Mouse (Mus musculus) heart, embryonic 16.5 days (tissue): ENCODE results near the gene Jpt1. TPM values are rescaled to one million over a fixed set of nuclear protein-coding genes. Genes with fewer than 3 reads are reported as not detected.

Experiments used
- ATAC-seq: fragments of 200-750 bp; cut with Nextera tagmentation; replicated peaks from 2 replicates; pipeline ENCODE4 v1.8.0; 2017; ENCODE audit warnings: moderate number of reproducible peaks; ENCODE audit not compliant: insufficient read depth, low FRiP score; ENCODE audit errors: extremely low read depth
- H3K27ac ChIP-seq: fragments of 300-500 bp; sonication (generic); 2 replicates; pipeline ENCODE4 v1.5.1; 2014; ENCODE audit warnings: mild to moderate bottlenecking, low read length, control low read depth, moderate library complexity
- H3K27me3 ChIP-seq: fragments of 300-500 bp; sonication (generic); 2 replicates; pipeline ENCODE4 v1.6.1; 2014; ENCODE audit warnings: low read length, mixed read lengths; ENCODE audit not compliant: control insufficient read depth, insufficient read depth
- H3K36me3 ChIP-seq: fragments of 300-500 bp; sonication (generic); 2 replicates; pipeline ENCODE4 v1.6.1; 2014; ENCODE audit not compliant: control insufficient read depth, insufficient read depth
- H3K4me1 ChIP-seq: fragments of 300-500 bp; sonication (generic); 2 replicates; pipeline ENCODE4 v1.6.1; 2014; ENCODE audit warnings: low read length, mixed read lengths; ENCODE audit not compliant: control insufficient read depth, insufficient read depth
- H3K4me2 ChIP-seq: fragments of 300-500 bp; sonication (generic); 2 replicates; pipeline ENCODE4 v1.6.1; 2014; ENCODE audit warnings: low read depth, mild to moderate bottlenecking, control low read depth, low read length
- H3K4me3 ChIP-seq: fragments of 300-500 bp; sonication (generic); 2 replicates; pipeline ENCODE4 v1.5.1; 2014; ENCODE audit warnings: mild to moderate bottlenecking, control low read depth, low read length
- H3K9ac ChIP-seq: fragments of 300-500 bp; sonication (generic); 2 replicates; pipeline ENCODE4 v1.6.1; 2014; ENCODE audit warnings: low read length, control low read depth
- H3K9me3 ChIP-seq: fragments of 300-500 bp; sonication (generic); replicated peaks from 2 replicates; pipeline ENCODE4 v1.6.1; 2016; ENCODE audit warnings: low read length; ENCODE audit not compliant: control insufficient read depth
- WGBS: fragments of 180-500 bp; shearing (Covaris S2); extraction: QIAGEN DNeasy Blood & Tissue Kit; methylation state at CpG from one replicate; pipeline ENCODE4 v1.1.7; 2014; 5-methylcytosine and 5-hydroxymethylcytosine counted together
- polyA plus RNA-seq: library from polyadenylated mRNA; unstranded; fragments of >200 nt; fragmentation: Nextera tagmentation; extraction: Ambion mirVana; gene quantifications from 2 replicates; pipeline ENCODE4 v1.2.1, GENCODE M21; 2015

Jpt1 gene
- 523 and 525 TPM in 2 replicates for polyA plus RNA-seq

DNA sequence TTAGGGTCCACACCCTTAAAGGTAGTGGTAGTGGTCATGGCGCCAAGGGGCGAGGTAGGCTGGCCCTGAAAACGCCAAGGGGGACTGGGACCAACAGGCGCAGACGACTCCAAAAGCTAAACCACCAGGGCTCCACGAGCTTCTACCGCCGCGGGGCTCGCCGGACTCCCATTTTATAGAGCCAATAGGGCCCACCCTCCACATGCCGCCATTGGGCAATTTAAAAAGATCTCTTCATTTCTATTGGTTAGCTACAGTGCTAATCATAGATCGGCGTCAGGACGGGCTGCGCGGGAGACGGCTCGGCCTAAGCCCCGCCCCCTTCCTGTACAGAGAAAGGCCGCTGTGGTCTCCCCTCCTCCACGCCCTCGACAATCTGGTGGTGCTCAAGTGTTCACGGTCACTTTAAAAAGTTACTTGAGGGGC is at the start of gene Jpt1:
Gene Jpt1 (minus strand): TSS at position 150 of the 426 bp plus-strand sequence.
- ATAC-seq, result peak; percentile 97
- Histone ChIP-seq H3K27ac (peak within 1 kb of the TSS; percentile 90), H3K9ac (peak within 1 kb of the TSS; percentile 98), H3K9me3 (no peaks in the 10 kb centered on the region), H3K4me1 (peaks cover 43% of the 10 kb centered on the region), H3K4me3 (peak within 1 kb of the TSS; percentile 93), H3K27me3 (no peaks in the 10 kb centered on the region), H3K4me2 (peak within 1 kb of the TSS; percentile 94), H3K36me3 (no peaks in the 10 kb centered on the region)
- WGBS, result 0% methylated on average over 24 of the region's 24 CpGs

DNA sequence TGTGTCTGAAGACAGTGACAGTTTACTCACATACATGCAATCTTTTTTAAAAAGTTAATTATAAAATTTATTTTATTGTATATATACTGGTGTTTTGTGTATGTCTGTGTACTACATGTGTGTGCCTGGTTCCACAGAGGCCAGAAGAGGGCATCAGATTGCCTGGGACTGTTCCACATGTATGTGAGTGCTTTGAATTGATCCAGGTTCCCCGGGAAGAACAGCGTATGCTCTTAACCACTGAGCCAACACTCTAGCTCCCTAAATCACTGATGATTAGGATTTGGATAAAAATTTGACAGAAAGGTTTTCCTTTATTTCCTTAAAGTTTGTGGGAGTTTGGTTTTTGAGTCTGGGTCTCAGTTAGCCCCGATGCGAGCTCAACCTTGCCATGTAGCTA is 49.2 kb upstream of the Jpt1 start:
- Histone ChIP-seq H3K4me3 (peak overlapping the region; percentile 81), H3K9ac (peak overlapping the region; percentile 78), H3K4me1 (peaks cover 10% of the 10 kb centered on the region), H3K4me2 (peak overlapping the region; percentile 75), H3K27me3 (no peaks in the 10 kb centered on the region), H3K9me3 (no peaks in the 10 kb centered on the region), H3K36me3 (peaks cover 16% of the 10 kb centered on the region), H3K27ac (peak overlapping the region; percentile 84)
- WGBS, result 38% methylated on average over 4 of the region's 4 CpGs
- ATAC-seq, result no peak

GRCm38 (mm10) chr11:115555717-115556116 is 41.5 kb upstream of the Jpt1 start:
- ATAC-seq, result no peak
- H3K9me3 ChIP-seq, result no peaks in the 10 kb centered on the region
- H3K4me2 ChIP-seq, result no peak overlapping the region
- no peaks in the 10 kb centered on the region for H3K27me3 ChIP-seq
- no peak overlapping the region for H3K27ac ChIP-seq
- H3K4me1 ChIP-seq, result no peaks in the 10 kb centered on the region
- 75% methylated on average over 17 of the region's 17 CpGs for WGBS
- H3K9ac ChIP-seq, result no peak overlapping the region
- no peaks in the 10 kb centered on the region for H3K36me3 ChIP-seq
- no peak overlapping the region for H3K4me3 ChIP-seq

- H3K36me3 ChIP-seq, result no peaks in the 10 kb centered on the region
- peaks cover 6% of the 10 kb centered on the region; the same call in 1 of the 2 replicates for H3K9me3 ChIP-seq
- no peak for ATAC-seq
- no peaks in the 10 kb centered on the region for H3K4me1 ChIP-seq
- H3K27me3 ChIP-seq, result no peaks in the 10 kb centered on the region
- 66% methylated on average over 4 of the region's 4 CpGs for WGBS
- H3K4me2 ChIP-seq, result no peak overlapping the region
- no peak overlapping the region for H3K4me3 ChIP-seq
- H3K27ac ChIP-seq, result no peak overlapping the region
- no peak overlapping the region for H3K9ac ChIP-seq
Measured at GRCm38 (mm10) chr11:115552783-115553182, 38.6 kb upstream of the Jpt1 start.

- no peaks in the 10 kb centered on the region for H3K36me3 ChIP-seq
- 59% methylated on average over 4 of the region's 4 CpGs for WGBS
- no peak for ATAC-seq
Measured at GRCm38 (mm10) chr11:115543571-115543970, 29.4 kb upstream of the Jpt1 start.

GRCm38 (mm10) chr11:115538045-115538444 is 23.9 kb upstream of the Jpt1 start:
- peaks cover 9% of the 10 kb centered on the region for H3K4me1 ChIP-seq
- no peak overlapping the region for H3K27ac ChIP-seq
- no peak overlapping the region for H3K4me2 ChIP-seq
- no peaks in the 10 kb centered on the region for H3K9me3 ChIP-seq
- no peak for ATAC-seq
- H3K36me3 ChIP-seq, result peaks cover 5% of the 10 kb centered on the region
- no peak overlapping the region for H3K9ac ChIP-seq
- 67% methylated on average over 2 of the region's 2 CpGs for WGBS
- no peaks in the 10 kb centered on the region for H3K27me3 ChIP-seq
- no peak overlapping the region for H3K4me3 ChIP-seq

More at GRCm38 (mm10) chr11:115543571-115543970, 29.4 kb upstream of the Jpt1 start:
- Histone ChIP-seq H3K4me2 (no peak overlapping the region), H3K4me1 (no peaks in the 10 kb centered on the region), H3K9me3 (no peaks in the 10 kb centered on the region), H3K4me3 (no peak overlapping the region), H3K9ac (no peak overlapping the region), H3K27me3 (no peaks in the 10 kb centered on the region), H3K27ac (no peak overlapping the region)

DNA sequence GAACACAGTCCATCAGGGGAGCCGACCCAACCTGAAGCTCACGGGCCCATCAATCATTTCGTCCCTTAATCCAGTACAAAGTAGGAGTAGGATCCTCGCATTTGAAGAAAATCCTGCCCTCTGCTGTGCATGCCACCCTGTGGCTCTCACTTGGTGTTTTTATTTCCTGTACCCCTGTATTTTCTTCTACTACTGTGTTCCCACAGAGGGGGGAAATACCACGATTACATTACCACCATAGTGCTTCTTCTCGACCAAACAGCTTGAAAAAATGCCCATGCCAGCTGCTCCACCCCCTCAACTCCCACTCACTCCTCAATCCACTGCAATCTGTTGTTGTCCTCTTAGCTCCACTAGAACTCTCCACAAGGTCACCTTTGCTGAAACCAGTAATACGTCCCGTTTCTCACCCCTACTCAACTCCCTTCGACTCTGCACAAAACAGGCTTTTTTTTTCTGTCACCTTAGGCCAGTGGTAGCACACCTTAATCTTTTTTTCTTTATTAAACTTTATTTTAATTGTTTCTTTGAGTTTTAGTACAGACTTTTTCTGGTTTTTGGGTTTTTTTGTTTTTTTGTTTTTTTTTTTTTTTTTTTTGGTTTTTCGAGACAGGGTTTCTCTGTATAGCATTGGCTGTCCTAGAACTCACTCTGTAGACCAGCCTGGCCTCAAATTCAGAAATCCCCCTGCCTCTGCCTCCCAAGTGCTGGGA is 22.8 kb upstream of the Jpt1 start:
- Histone ChIP-seq H3K4me1 (peaks cover 9% of the 10 kb centered on the region), H3K4me2 (peak overlapping the region; percentile 59), H3K9me3 (no peaks in the 10 kb centered on the region), H3K36me3 (peaks cover 14% of the 10 kb centered on the region), H3K27me3 (no peaks in the 10 kb centered on the region), H3K4me3 (no peak overlapping the region), H3K9ac (no peak overlapping the region), H3K27ac (peak overlapping the region; percentile 100)
- ATAC-seq, result no peak
- 86% methylated on average over 10 of the region's 10 CpGs for WGBS

- H3K27ac ChIP-seq, result peak within 1 kb of the TSS; percentile 100
- H3K9ac ChIP-seq, result peak within 1 kb of the TSS; percentile 98
- WGBS, result 2% methylated on average over 53 of the region's 70 CpGs
- peak; percentile 90 for ATAC-seq
- H3K4me3 ChIP-seq, result peak within 1 kb of the TSS; percentile 92
- H3K9me3 ChIP-seq, result no peaks in the 10 kb centered on the region
- peaks cover 9% of the 10 kb centered on the region for H3K4me1 ChIP-seq
- peak within 1 kb of the TSS; percentile 76 for H3K4me2 ChIP-seq
- no peaks in the 10 kb centered on the region for H3K27me3 ChIP-seq
- H3K36me3 ChIP-seq, result peaks cover 21% of the 10 kb centered on the region
Measured at GRCm38 (mm10) chr11:115536038-115536681, 22.0 kb upstream of the Jpt1 start, which contains the start of gene Sumo2. Gene Sumo2, minus strand, starts transcription at chr11:115536276.
